Mouse (Mus musculus): ENCODE measurements around the gene Gm4707. TPM values are rescaled to one million over a fixed set of nuclear protein-coding genes. Genes with fewer than 3 reads are reported as not detected.

The Gm4707 gene
- polyA plus RNA-seq, 1 experiment, result 0.22 TPM

DNA sequence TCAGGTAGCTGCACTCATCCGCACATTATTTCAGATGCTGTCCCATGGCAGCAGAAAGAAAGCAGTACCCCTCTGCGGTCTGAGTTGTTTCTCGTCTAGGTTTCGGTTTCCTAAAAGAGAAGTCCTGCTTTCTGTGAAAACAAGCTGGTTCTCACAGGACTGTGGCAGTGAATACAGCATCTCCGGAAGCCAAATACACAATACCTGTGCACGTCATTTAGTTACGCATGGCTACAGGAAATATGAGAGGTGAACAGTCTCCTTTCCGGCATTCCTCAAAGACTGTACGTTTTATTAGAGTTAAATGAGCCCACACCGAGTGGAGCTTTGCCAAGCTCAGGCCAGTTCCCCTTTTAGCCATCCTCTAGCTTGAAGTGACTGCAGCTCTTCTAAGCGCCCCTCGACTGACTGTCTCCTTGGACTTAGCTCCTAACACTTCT lies 26.1 kb upstream of the Gm4707 start:
- WGBS, result 20% methylated on average over 12 of the region's 12 CpGs
- peaks cover 14% of the 10 kb centered on the region; the same call in 1 of the 2 replicates for H3K4me1 ChIP-seq (ENCODE audit: control insufficient read depth, insufficient read depth, low read length)
- peak overlapping the region; percentile 40 for H3K4me3 ChIP-seq (ENCODE audit: insufficient read depth, low read depth, low read length)
- no peaks in the 10 kb centered on the region for H3K27me3 ChIP-seq (replicated peaks; ENCODE audit: control insufficient read depth, insufficient read depth, low read length)
- peak overlapping the region; percentile 95 for H3K27ac ChIP-seq (ENCODE audit: insufficient read depth, low read depth, low read length)
- no peak for TF ChIP-seq POLR2A (IDR thresholded peaks at IDR 0.05; ENCODE audit: low read depth, low read length)
- TF ChIP-seq CTCF (conservative IDR thresholded peaks at IDR 0.05; ENCODE audit: insufficient read depth, insufficient read length, low read depth, low read length), result no peak
- peak; percentile 62 for DNase-seq
- no peaks in the 10 kb centered on the region for H3K36me3 ChIP-seq (ENCODE audit: control insufficient read depth, insufficient read depth, low read length)

DNA sequence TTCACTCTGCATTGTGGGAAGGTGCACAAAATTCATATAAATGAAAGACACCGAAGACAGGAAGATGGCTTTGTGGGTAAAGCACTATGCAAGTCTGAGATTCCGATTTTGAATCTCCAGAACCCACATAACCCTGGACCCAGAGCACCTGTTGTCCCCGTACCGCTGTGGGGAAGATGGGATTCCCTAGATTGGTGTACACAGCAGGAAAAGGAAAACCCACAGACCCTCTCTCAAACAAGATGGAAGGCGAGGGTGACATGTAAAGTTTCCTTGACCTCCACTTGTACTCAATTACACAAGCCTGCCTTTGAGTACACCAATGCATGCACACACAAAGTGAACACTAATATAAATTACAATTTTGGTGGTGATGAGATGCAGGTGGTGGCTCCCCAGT lies 25.0 kb upstream of the Gm4707 start:
- no peaks in the 10 kb centered on the region for H3K27me3 ChIP-seq (replicated peaks; ENCODE audit: control insufficient read depth, insufficient read depth, low read length)
- H3K4me1 ChIP-seq (ENCODE audit: control insufficient read depth, insufficient read depth, low read length), result peaks cover 18% of the 10 kb centered on the region; the same call in 1 of the 2 replicates
- peak overlapping the region; percentile 32; the same call in 1 of the 2 replicates for H3K27ac ChIP-seq (ENCODE audit: insufficient read depth, low read depth, low read length)
- no peaks in the 10 kb centered on the region for H3K36me3 ChIP-seq (ENCODE audit: control insufficient read depth, insufficient read depth, low read length)
- 95% methylated on average over 5 of the region's 5 CpGs for WGBS
- TF ChIP-seq POLR2A (IDR thresholded peaks at IDR 0.05; ENCODE audit: low read depth, low read length), result no peak
- TF ChIP-seq CTCF (conservative IDR thresholded peaks at IDR 0.05; ENCODE audit: insufficient read depth, insufficient read length, low read depth, low read length), result no peak
- DNase-seq, result no peak
- H3K4me3 ChIP-seq (ENCODE audit: insufficient read depth, low read depth, low read length), result no peak overlapping the region

GRCm38 (mm10) chr17:71483418-71484060 lies 23.8 kb upstream of the Gm4707 start:
- peak overlapping the region; percentile 88 for H3K27ac ChIP-seq (ENCODE audit: insufficient read depth, low read depth, low read length)

GRCm38 (mm10) chr17:71479381-71479901 lies 19.7 kb upstream of the Gm4707 start:
- H3K27ac ChIP-seq (ENCODE audit: insufficient read depth, low read depth, low read length), result peak overlapping the region; percentile 63; the same call in 1 of the 2 replicates
- TF ChIP-seq POLR2A (IDR thresholded peaks at IDR 0.05; ENCODE audit: low read depth, low read length), result no peak
- no peak for TF ChIP-seq CTCF (conservative IDR thresholded peaks at IDR 0.05; ENCODE audit: insufficient read depth, insufficient read length, low read depth, low read length)

More at GRCm38 (mm10) chr17:71483418-71484060, 23.8 kb upstream of the Gm4707 start:
- peaks cover 18% of the 10 kb centered on the region; the same call in 1 of the 2 replicates for H3K4me1 ChIP-seq (ENCODE audit: control insufficient read depth, insufficient read depth, low read length)
- H3K36me3 ChIP-seq (ENCODE audit: control insufficient read depth, insufficient read depth, low read length), result no peaks in the 10 kb centered on the region
- H3K27me3 ChIP-seq (replicated peaks; ENCODE audit: control insufficient read depth, insufficient read depth, low read length), result no peaks in the 10 kb centered on the region
- no peak overlapping the region for H3K4me3 ChIP-seq (ENCODE audit: insufficient read depth, low read depth, low read length)
- peak; percentile 59 for DNase-seq
- WGBS, result 48% methylated on average over 7 of the region's 7 CpGs
- no peak for TF ChIP-seq CTCF (conservative IDR thresholded peaks at IDR 0.05; ENCODE audit: insufficient read depth, insufficient read length, low read depth, low read length)
- TF ChIP-seq POLR2A (IDR thresholded peaks at IDR 0.05; ENCODE audit: low read depth, low read length), result no peak

DNA sequence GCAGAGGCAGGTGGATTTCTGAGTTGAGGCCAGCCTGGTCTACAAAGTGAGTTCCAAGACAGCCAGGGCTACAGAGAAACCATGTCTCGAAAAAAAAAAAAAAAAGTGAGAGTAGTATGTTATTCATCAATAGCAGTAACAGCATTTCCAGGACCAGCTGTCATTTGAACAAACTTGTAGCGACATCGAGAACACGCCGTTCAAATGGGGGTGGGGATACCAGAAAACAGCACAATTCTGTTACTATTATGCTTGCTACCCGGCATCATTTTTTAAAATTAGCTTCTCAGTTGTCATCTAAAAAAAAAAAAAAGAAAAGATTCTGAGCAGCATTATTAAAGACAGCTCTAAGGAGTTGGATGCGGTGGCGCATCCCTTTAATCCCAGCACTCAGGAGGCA lies 17.8 kb upstream of the Gm4707 start:
- no peaks in the 10 kb centered on the region for H3K27me3 ChIP-seq (replicated peaks; ENCODE audit: control insufficient read depth, insufficient read depth, low read length)
- H3K4me1 ChIP-seq (ENCODE audit: control insufficient read depth, insufficient read depth, low read length), result peaks cover 6% of the 10 kb centered on the region; the same call in 1 of the 2 replicates
- TF ChIP-seq CTCF (conservative IDR thresholded peaks at IDR 0.05; ENCODE audit: insufficient read depth, insufficient read length, low read depth, low read length), result no peak
- no peak for TF ChIP-seq POLR2A (IDR thresholded peaks at IDR 0.05; ENCODE audit: low read depth, low read length)
- 96% methylated on average over 8 of the region's 8 CpGs for WGBS
- no peak overlapping the region for H3K27ac ChIP-seq (ENCODE audit: insufficient read depth, low read depth, low read length)
- H3K36me3 ChIP-seq (ENCODE audit: control insufficient read depth, insufficient read depth, low read length), result no peaks in the 10 kb centered on the region
- H3K4me3 ChIP-seq (ENCODE audit: insufficient read depth, low read depth, low read length), result no peak overlapping the region
- DNase-seq, result no peak

More at GRCm38 (mm10) chr17:71479381-71479901, 19.7 kb upstream of the Gm4707 start:
- peaks cover 11% of the 10 kb centered on the region; the same call in 1 of the 2 replicates for H3K4me1 ChIP-seq (ENCODE audit: control insufficient read depth, insufficient read depth, low read length)
- DNase-seq, result peak; percentile 49
- 53% methylated on average over 5 of the region's 5 CpGs for WGBS
- no peaks in the 10 kb centered on the region for H3K36me3 ChIP-seq (ENCODE audit: control insufficient read depth, insufficient read depth, low read length)
- no peaks in the 10 kb centered on the region for H3K27me3 ChIP-seq (replicated peaks; ENCODE audit: control insufficient read depth, insufficient read depth, low read length)
- H3K4me3 ChIP-seq (ENCODE audit: insufficient read depth, low read depth, low read length), result no peak overlapping the region

DNA sequence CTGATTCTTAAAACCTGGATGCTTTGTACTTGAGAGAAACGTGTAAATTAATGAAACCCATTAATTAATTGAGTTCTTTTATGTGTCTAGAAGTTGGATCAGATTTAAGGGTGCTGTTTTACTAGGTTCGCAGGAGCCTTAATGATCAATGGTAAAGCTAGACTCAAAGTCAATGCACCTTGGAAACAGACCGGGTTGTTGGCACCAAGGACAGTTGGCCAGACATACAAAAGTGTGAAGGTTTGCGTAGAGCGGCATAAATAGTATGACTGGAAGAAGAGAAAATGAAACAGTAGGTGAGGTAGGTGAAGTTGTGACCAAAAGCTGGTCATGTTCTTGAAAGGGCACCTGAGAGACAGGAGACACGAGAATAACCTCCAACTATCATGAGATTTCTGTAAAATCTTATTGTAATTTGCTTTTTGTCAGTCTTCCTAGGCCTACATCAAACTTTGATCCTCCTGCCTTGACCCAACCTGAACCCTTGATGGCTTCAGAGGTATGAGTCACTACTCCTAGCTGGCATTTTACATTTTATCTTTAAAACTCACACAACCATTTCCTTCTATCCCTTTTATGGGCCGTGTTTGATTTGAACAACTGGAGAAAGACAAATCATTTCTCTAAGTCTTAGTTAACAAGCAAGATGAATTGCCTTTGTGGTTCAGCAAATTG lies 16.8 kb upstream of the Gm4707 start:
- Histone ChIP-seq H3K4me1 (ENCODE audit: control insufficient read depth, insufficient read depth, low read length) (peaks cover 6% of the 10 kb centered on the region; the same call in 1 of the 2 replicates), H3K36me3 (ENCODE audit: control insufficient read depth, insufficient read depth, low read length) (no peaks in the 10 kb centered on the region), H3K27ac (ENCODE audit: insufficient read depth, low read depth, low read length) (no peak overlapping the region), H3K27me3 (replicated peaks; ENCODE audit: control insufficient read depth, insufficient read depth, low read length) (no peaks in the 10 kb centered on the region), H3K4me3 (ENCODE audit: insufficient read depth, low read depth, low read length) (no peak overlapping the region)
- TF ChIP-seq POLR2A (IDR thresholded peaks at IDR 0.05; ENCODE audit: low read depth, low read length) (no peak), CTCF (conservative IDR thresholded peaks at IDR 0.05; ENCODE audit: insufficient read depth, insufficient read length, low read depth, low read length) (no peak)
- DNase-seq, result no peak
- WGBS, result 76% methylated on average over 7 of the region's 7 CpGs

GRCm38 (mm10) chr17:71475705-71476089 lies 16.0 kb upstream of the Gm4707 start:
- Histone ChIP-seq H3K4me1 (ENCODE audit: control insufficient read depth, insufficient read depth, low read length) (peaks cover 6% of the 10 kb centered on the region; the same call in 1 of the 2 replicates), H3K4me3 (ENCODE audit: insufficient read depth, low read depth, low read length) (peak overlapping the region; percentile 98), H3K27ac (ENCODE audit: insufficient read depth, low read depth, low read length) (peak overlapping the region; percentile 94), H3K36me3 (ENCODE audit: control insufficient read depth, insufficient read depth, low read length) (no peaks in the 10 kb centered on the region), H3K27me3 (replicated peaks; ENCODE audit: control insufficient read depth, insufficient read depth, low read length) (no peaks in the 10 kb centered on the region)
- 1% methylated on average over 31 of the region's 31 CpGs for WGBS
- DNase-seq, result peak; percentile 68
- no peak for TF ChIP-seq POLR2A (IDR thresholded peaks at IDR 0.05; ENCODE audit: low read depth, low read length)
- TF ChIP-seq CTCF (conservative IDR thresholded peaks at IDR 0.05; ENCODE audit: insufficient read depth, insufficient read length, low read depth, low read length), result no peak
